Mouse (Mus musculus) heart, embryonic 12.5 days (tissue): ENCODE measurements around the gene Olfr711. TPM values are rescaled to one million over a fixed set of nuclear protein-coding genes. Genes with fewer than 3 reads are reported as not detected.
"Not testable (repeated sequence)": the region's sequence is repeated elsewhere in the genome, so short reads cannot be mapped to it uniquely, and the experiment has no call there.

Source experiments
- ATAC-seq: fragments of 200-750 bp; cut with Nextera tagmentation; 2 replicates; pipeline ENCODE4 v1.8.0; 2017; ENCODE audit warnings: moderate TSS enrichment, moderate library complexity; ENCODE audit not compliant: insufficient number of reproducible peaks, low FRiP score
- H3K27ac ChIP-seq: fragments of 300-500 bp; sonication (generic); 2 replicates; pipeline ENCODE4 v1.5.1; 2016; ENCODE audit warnings: mild to moderate bottlenecking, moderate library complexity; ENCODE audit not compliant: poor library complexity, severe bottlenecking
- H3K27me3 ChIP-seq: fragments of 300-500 bp; sonication (generic); replicated peaks from 2 replicates; pipeline ENCODE4 v1.6.1; 2016; ENCODE audit warnings: mild to moderate bottlenecking, moderate library complexity
- H3K36me3 ChIP-seq: fragments of 300-500 bp; sonication (generic); 2 replicates; pipeline ENCODE4 v1.6.1; 2016; ENCODE audit warnings: mild to moderate bottlenecking, moderate library complexity
- H3K4me1 ChIP-seq: fragments of 300-500 bp; sonication (generic); replicated peaks from 2 replicates; pipeline ENCODE4 v1.6.1; 2016; ENCODE audit warnings: mild to moderate bottlenecking
- H3K4me2 ChIP-seq: fragments of 300-500 bp; sonication (generic); 2 replicates; pipeline ENCODE4 v1.6.1; 2016; ENCODE audit warnings: mild to moderate bottlenecking, moderate library complexity
- H3K4me3 ChIP-seq: fragments of 300-500 bp; sonication (generic); 2 replicates; pipeline ENCODE4 v1.5.1; 2016; ENCODE audit warnings: mild to moderate bottlenecking
- H3K9ac ChIP-seq: fragments of 300-500 bp; sonication (generic); 2 replicates; pipeline ENCODE4 v1.6.1; 2016; ENCODE audit warnings: mild to moderate bottlenecking, moderate library complexity
- H3K9me3 ChIP-seq: fragments of 300-500 bp; sonication (generic); replicated peaks from 2 replicates; pipeline ENCODE4 v1.6.1; 2016; ENCODE audit warnings: mild to moderate bottlenecking, moderate library complexity
- WGBS: fragments of 180-500 bp; shearing (Covaris S2); methylation state at CpG from one replicate; pipeline ENCODE4 v1.1.7; 2016; 5-methylcytosine and 5-hydroxymethylcytosine counted together
- polyA plus RNA-seq: library from polyadenylated mRNA; unstranded; fragments of >200 nt; fragmentation: Nextera tagmentation; extraction: Ambion mirVana; gene quantifications from 2 replicates; pipeline ENCODE4 v1.2.1, GENCODE M21; 2016

Olfr711 gene
- not detected in 2 replicates for polyA plus RNA-seq

- no peak for ATAC-seq
- H3K9me3 ChIP-seq: no peaks in the 10 kb centered on the region
- H3K27me3 ChIP-seq: no peaks in the 10 kb centered on the region
- H3K4me1 ChIP-seq: no peaks in the 10 kb centered on the region
- no peak within 1 kb of the TSS for H3K27ac ChIP-seq
- no peak within 1 kb of the TSS for H3K4me3 ChIP-seq
- no peak within 1 kb of the TSS for H3K9ac ChIP-seq
- no peaks in the 10 kb centered on the region for H3K36me3 ChIP-seq
- WGBS: 70% methylated on average over 1 of the region's 1 CpGs
- H3K4me2 ChIP-seq: no peak within 1 kb of the TSS
These were observed at the start of gene Olfr711 for GRCm38 (mm10) chr7:106975353-106975752. Gene Olfr711, minus strand, starts transcription at chr7:106975453.

GRCm38 (mm10) chr7:107005972-107006371 lies 30.7 kb upstream of the Olfr711 start, which contains the start of gene Olfr2:
Gene Olfr2, minus strand, starts transcription at chr7:107006072.
- H3K4me2 ChIP-seq: no peak within 1 kb of the TSS

DNA sequence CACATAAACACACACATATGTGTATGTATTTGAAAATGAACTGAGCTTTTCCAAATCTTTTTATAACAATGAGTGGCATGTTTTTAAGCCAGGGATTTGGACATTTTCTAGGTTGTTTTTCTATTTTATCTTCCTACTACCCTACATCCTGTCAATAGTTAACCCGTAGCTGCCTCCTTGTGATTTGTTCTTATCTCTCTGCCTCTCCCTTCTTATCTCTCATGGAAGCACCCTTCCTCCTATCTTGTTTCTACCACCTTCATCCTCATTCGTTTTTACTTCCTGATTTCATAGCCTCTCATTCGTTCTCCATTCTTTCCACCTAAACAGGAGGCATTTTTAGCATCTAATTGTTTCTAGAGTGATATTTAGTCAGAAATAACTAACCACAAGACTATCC lies 28.9 kb upstream of the Olfr711 start:
- Histone ChIP-seq H3K4me3 (no peak overlapping the region), H3K36me3 (no peaks in the 10 kb centered on the region), H3K4me2 (no peak overlapping the region), H3K9me3 (peaks cover 4% of the 10 kb centered on the region; the same call in 1 of the 2 replicates), H3K27me3 (no peaks in the 10 kb centered on the region), H3K4me1 (no peaks in the 10 kb centered on the region), H3K9ac (no peak overlapping the region), H3K27ac (no peak overlapping the region)
- 15% methylated on average over 3 of the region's 3 CpGs for WGBS
- ATAC-seq: no peak

More at GRCm38 (mm10) chr7:107005972-107006371, 30.7 kb upstream of the Olfr711 start, which contains the start of gene Olfr2:
- H3K9me3 ChIP-seq: peaks cover 2% of the 10 kb centered on the region; the same call in 1 of the 2 replicates
- 63% methylated on average over 1 of the region's 1 CpGs for WGBS
- no peaks in the 10 kb centered on the region for H3K27me3 ChIP-seq
- no peak within 1 kb of the TSS for H3K4me3 ChIP-seq
- H3K27ac ChIP-seq: no peak within 1 kb of the TSS
- H3K36me3 ChIP-seq: no peaks in the 10 kb centered on the region
- no peaks in the 10 kb centered on the region for H3K4me1 ChIP-seq
- H3K9ac ChIP-seq: no peak within 1 kb of the TSS
- ATAC-seq: no peak

- Histone ChIP-seq H3K4me1 (no peaks in the 10 kb centered on the region), H3K36me3 (no peaks in the 10 kb centered on the region), H3K27ac (no peak overlapping the region), H3K27me3 (no peaks in the 10 kb centered on the region), H3K9me3 (peaks cover 4% of the 10 kb centered on the region; the same call in 1 of the 2 replicates), H3K9ac (no peak overlapping the region), H3K4me2 (no peak overlapping the region), H3K4me3 (no peak overlapping the region)
- WGBS: 86% methylated on average over 7 of the region's 7 CpGs
- ATAC-seq: no peak
These were observed 25.5 kb upstream of the Olfr711 start for GRCm38 (mm10) chr7:107000798-107001197.

DNA sequence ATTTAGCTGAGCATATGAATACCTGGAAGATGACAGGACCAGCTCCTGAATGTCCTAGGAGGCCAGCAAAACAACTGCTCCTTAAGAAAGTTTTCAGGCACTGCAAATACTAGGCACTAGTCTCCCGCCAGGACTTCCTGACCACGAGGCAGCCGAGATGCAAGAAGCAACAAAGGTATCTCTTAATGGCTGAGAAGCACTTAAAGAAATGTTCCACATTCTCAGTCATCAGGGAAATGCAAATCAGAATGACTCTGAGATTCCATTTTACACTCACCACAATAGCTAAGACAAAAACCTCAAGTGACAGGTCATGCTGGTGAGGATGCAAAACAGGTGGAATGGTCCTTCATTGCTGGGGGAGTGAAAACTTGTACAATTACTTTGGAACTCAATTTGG lies 10.0 kb upstream of the Olfr711 start:
- WGBS: 79% methylated on average over 3 of the region's 3 CpGs
- Histone ChIP-seq H3K36me3 (no peaks in the 10 kb centered on the region), H3K4me3 (no peak overlapping the region), H3K4me2 (no peak overlapping the region), H3K9me3 (peaks cover 5% of the 10 kb centered on the region; the same call in 1 of the 2 replicates), H3K27me3 (no peaks in the 10 kb centered on the region), H3K4me1 (no peaks in the 10 kb centered on the region), H3K27ac (no peak overlapping the region), H3K9ac (no peak overlapping the region)
- no peak for ATAC-seq

- H3K27ac ChIP-seq, H3K27me3 ChIP-seq, H3K36me3 ChIP-seq, ATAC-seq, H3K9me3 ChIP-seq, H3K4me3 ChIP-seq, H3K9ac ChIP-seq, H3K4me1 ChIP-seq, H3K4me2 ChIP-seq: not testable (repeated sequence)
These were observed 7.8 kb downstream of the Olfr711 start for GRCm38 (mm10) chr7:106967503-106967902.

GRCm38 (mm10) chr7:106963837-106964236 lies 11.4 kb downstream of the Olfr711 start, which contains the start of gene Olfr6:
Gene Olfr6, minus strand, starts transcription at chr7:106963937.
- no peaks in the 10 kb centered on the region for H3K27me3 ChIP-seq
- no peaks in the 10 kb centered on the region for H3K36me3 ChIP-seq
- H3K9me3 ChIP-seq: no peaks in the 10 kb centered on the region
- no peak within 1 kb of the TSS for H3K27ac ChIP-seq
- 86% methylated on average over 1 of the region's 1 CpGs for WGBS
- H3K4me2 ChIP-seq: no peak within 1 kb of the TSS
- no peak within 1 kb of the TSS for H3K4me3 ChIP-seq
- H3K4me1 ChIP-seq: no peaks in the 10 kb centered on the region
- no peak for ATAC-seq
- no peak within 1 kb of the TSS for H3K9ac ChIP-seq

GRCm38 (mm10) chr7:106948212-106948611 lies 27.0 kb downstream of the Olfr711 start, which contains the start of gene Olfr710:
Gene Olfr710, minus strand, starts transcription at chr7:106948312.
- Histone ChIP-seq H3K4me1 (no peaks in the 10 kb centered on the region), H3K27ac (no peak within 1 kb of the TSS), H3K4me3 (no peak within 1 kb of the TSS), H3K36me3 (no peaks in the 10 kb centered on the region), H3K9me3 (no peaks in the 10 kb centered on the region), H3K27me3 (no peaks in the 10 kb centered on the region), H3K4me2 (no peak within 1 kb of the TSS), H3K9ac (no peak within 1 kb of the TSS)
- 75% methylated on average over 3 of the region's 3 CpGs for WGBS
- no peak for ATAC-seq

DNA sequence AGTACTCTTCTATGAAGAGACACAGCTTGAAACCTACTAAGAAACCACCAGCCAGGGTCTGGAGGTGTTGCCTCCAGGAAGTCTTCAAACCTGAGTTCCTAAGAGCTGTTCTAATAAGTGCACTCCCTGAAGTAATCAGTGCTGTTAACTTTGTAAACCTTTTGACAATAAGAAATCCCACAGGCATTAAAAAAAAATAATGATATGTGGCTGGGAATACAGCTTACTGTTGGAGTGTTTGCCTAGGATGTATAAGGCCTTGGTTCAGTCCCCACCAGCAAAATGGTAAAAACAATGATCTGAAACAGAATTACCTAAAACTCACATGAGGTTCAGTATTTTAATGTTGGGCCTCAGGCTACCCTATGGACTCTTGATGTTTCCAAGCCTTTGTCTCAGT lies 43.1 kb downstream of the Olfr711 start, which contains the start of gene Olfr709-ps1:
Olfr709-ps1 (minus strand) TSS at position 101 of the 400 bp plus-strand sequence.
- no peak within 1 kb of the TSS for H3K4me2 ChIP-seq
- no peak within 1 kb of the TSS for H3K9ac ChIP-seq
- no peak within 1 kb of the TSS for H3K27ac ChIP-seq
- H3K9me3 ChIP-seq: no peaks in the 10 kb centered on the region
- H3K36me3 ChIP-seq: no peaks in the 10 kb centered on the region
- ATAC-seq: no peak
- H3K27me3 ChIP-seq: no peaks in the 10 kb centered on the region
- no peaks in the 10 kb centered on the region for H3K4me1 ChIP-seq
- no peak within 1 kb of the TSS for H3K4me3 ChIP-seq

- H3K4me2 ChIP-seq, H3K4me3 ChIP-seq, H3K9me3 ChIP-seq, H3K9ac ChIP-seq, ATAC-seq, H3K27me3 ChIP-seq, H3K4me1 ChIP-seq, H3K27ac ChIP-seq, H3K36me3 ChIP-seq: not testable (repeated sequence)
- WGBS: 84% methylated on average over 7 of the region's 7 CpGs
These were observed 54.3 kb downstream of the Olfr711 start for GRCm38 (mm10) chr7:106920961-106921360.
